Mouse (Mus musculus): ENCODE results near the gene Nog. TPM values are rescaled to one million over a fixed set of nuclear protein-coding genes. Genes with fewer than 3 reads are reported as not detected.

Gene Nog
- 6.3 and 6.5 TPM in 2 replicates for polyA plus RNA-seq (2015; fragmentation: Nextera tagmentation; extraction: Ambion mirVana)

- Histone ChIP-seq H3K27ac (peak within 1 kb of the TSS; percentile 92), H3K27me3 (peaks cover 10% of the 10 kb centered on the region), H3K9ac (peak within 1 kb of the TSS; percentile 83), H3K4me2 (peak within 1 kb of the TSS; percentile 91), H3K9me3 (peaks cover 5% of the 10 kb centered on the region), H3K4me3 (peak within 1 kb of the TSS; percentile 73), H3K4me1 (peaks cover 30% of the 10 kb centered on the region), H3K36me3 (no peaks in the 10 kb centered on the region)
- WGBS = under 1% methylated on average over 91 of the region's 97 CpGs
- no peak; the same call in 1 of the 2 replicates for ATAC-seq (ENCODE audit: insufficient number of reproducible peaks, insufficient read depth, low FRiP score, low TSS enrichment, low read depth)
These were observed at the start of gene Nog for GRCm38 (mm10) chr11:89302056-89302815. Gene Nog (minus strand): TSS chr11:89302332.

DNA sequence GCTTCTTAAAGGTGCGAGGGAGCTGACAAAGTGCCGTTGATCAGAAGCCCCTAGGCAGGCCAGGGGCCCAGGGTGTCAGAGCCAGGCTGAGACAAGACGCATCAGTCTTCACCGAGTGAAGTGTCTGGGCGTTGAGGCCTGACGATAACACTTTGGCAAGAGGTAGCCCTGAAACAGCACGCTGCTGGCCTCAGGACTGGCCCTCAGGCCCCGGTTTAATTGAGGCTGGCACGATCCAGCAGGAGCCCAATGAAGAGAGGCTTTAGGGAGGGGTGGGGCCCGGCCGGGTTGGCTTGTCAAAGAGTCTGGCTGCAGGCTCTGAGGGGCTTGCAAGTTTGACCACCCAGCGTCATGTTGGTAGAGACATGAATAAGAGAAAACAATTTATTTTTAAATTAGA is 38.1 kb upstream of the Nog start:
- Histone ChIP-seq H3K27ac (peak overlapping the region; percentile 33; the same call in 1 of the 2 replicates), H3K27me3 (no peaks in the 10 kb centered on the region), H3K4me3 (no peak overlapping the region), H3K4me1 (peaks cover 8% of the 10 kb centered on the region), H3K4me2 (no peak overlapping the region), H3K9ac (no peak overlapping the region), H3K9me3 (no peaks in the 10 kb centered on the region), H3K36me3 (no peaks in the 10 kb centered on the region)
- no peak for ATAC-seq (ENCODE audit: insufficient number of reproducible peaks, insufficient read depth, low FRiP score, low TSS enrichment, low read depth)
- 32% methylated on average over 12 of the region's 12 CpGs for WGBS

DNA sequence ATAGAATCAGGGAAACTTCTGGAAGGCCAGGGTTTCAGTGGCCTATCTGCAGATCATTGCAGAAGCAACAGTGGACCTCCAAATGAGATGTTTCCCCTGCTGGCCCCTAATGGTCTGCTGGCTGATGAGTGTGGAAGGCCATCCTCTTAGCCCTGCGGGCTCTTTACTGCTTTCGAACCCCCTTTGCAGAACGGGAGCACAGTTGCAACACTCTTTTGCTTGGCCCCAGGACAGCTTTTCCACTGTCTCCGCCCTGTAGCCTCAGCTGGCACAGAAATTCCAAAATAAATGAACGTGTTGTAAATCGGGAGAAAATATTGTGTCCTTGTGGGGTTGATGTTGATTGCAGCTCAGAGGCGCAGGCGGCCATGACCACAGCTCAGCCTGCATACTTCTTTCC is 37.7 kb upstream of the Nog start:
- Histone ChIP-seq H3K9me3 (no peaks in the 10 kb centered on the region), H3K4me3 (no peak overlapping the region), H3K9ac (no peak overlapping the region), H3K4me2 (no peak overlapping the region), H3K4me1 (peaks cover 8% of the 10 kb centered on the region), H3K36me3 (no peaks in the 10 kb centered on the region), H3K27me3 (no peaks in the 10 kb centered on the region), H3K27ac (no peak overlapping the region; the same call in 1 of the 2 replicates)
- ATAC-seq (ENCODE audit: insufficient number of reproducible peaks, insufficient read depth, low FRiP score, low TSS enrichment, low read depth) = no peak
- WGBS = 63% methylated on average over 8 of the region's 8 CpGs

- no peak overlapping the region for H3K4me3 ChIP-seq
- peaks cover 8% of the 10 kb centered on the region for H3K4me1 ChIP-seq
- no peak overlapping the region for H3K27ac ChIP-seq
- H3K9ac ChIP-seq = no peak overlapping the region
- H3K36me3 ChIP-seq = no peaks in the 10 kb centered on the region
- no peak for ATAC-seq (ENCODE audit: insufficient number of reproducible peaks, insufficient read depth, low FRiP score, low TSS enrichment, low read depth)
- no peaks in the 10 kb centered on the region for H3K9me3 ChIP-seq
- no peak overlapping the region for H3K4me2 ChIP-seq
- H3K27me3 ChIP-seq = no peaks in the 10 kb centered on the region
These were observed 35.8 kb upstream of the Nog start for GRCm38 (mm10) chr11:89337910-89338309.

GRCm38 (mm10) chr11:89327089-89327881 is 25.2 kb upstream of the Nog start:
- WGBS = 23% methylated on average over 11 of the region's 11 CpGs
- no peaks in the 10 kb centered on the region for H3K27me3 ChIP-seq
- ATAC-seq (ENCODE audit: insufficient number of reproducible peaks, insufficient read depth, low FRiP score, low TSS enrichment, low read depth) = no peak

DNA sequence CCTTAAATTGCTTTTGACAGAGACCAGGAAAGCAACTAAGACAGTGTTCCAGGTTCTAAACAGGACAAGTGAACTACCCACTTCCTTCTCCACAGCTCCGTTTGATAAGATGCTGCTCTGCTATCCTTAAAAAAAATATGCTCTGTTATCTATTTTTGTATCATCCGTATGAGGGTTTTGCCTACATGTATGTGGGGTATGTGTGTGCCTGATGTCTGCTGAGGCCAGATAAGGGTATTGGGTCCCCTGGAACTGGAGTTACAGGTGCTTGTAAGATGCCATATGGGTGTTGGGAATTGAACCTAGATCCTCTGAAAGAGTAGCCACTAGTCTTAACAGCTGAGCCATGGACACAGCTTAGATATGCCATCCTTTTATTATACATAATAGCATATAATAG is 19.6 kb upstream of the Nog start:
- Histone ChIP-seq H3K4me3 (no peak overlapping the region), H3K9ac (no peak overlapping the region), H3K27ac (no peak overlapping the region), H3K4me2 (no peak overlapping the region), H3K27me3 (no peaks in the 10 kb centered on the region), H3K9me3 (no peaks in the 10 kb centered on the region), H3K36me3 (no peaks in the 10 kb centered on the region), H3K4me1 (peaks cover 31% of the 10 kb centered on the region)
- 91% methylated on average over 2 of the region's 2 CpGs for WGBS
- no peak for ATAC-seq (ENCODE audit: insufficient number of reproducible peaks, insufficient read depth, low FRiP score, low TSS enrichment, low read depth)

More at GRCm38 (mm10) chr11:89327089-89327881, 25.2 kb upstream of the Nog start:
- H3K9me3 ChIP-seq = no peaks in the 10 kb centered on the region
- peak overlapping the region; percentile 16; the same call in 1 of the 2 replicates for H3K4me2 ChIP-seq
- H3K4me1 ChIP-seq = peaks cover 22% of the 10 kb centered on the region
- no peaks in the 10 kb centered on the region for H3K36me3 ChIP-seq
- H3K4me3 ChIP-seq = no peak overlapping the region
- H3K9ac ChIP-seq = no peak overlapping the region
- H3K27ac ChIP-seq = no peak overlapping the region

GRCm38 (mm10) chr11:89319675-89320074 is 17.5 kb upstream of the Nog start:
- H3K4me3 ChIP-seq = no peak overlapping the region
- no peak overlapping the region for H3K4me2 ChIP-seq
- H3K9me3 ChIP-seq = no peaks in the 10 kb centered on the region
- H3K27me3 ChIP-seq = no peaks in the 10 kb centered on the region
- no peak overlapping the region for H3K9ac ChIP-seq
- 62% methylated on average over 6 of the region's 6 CpGs for WGBS
- peaks cover 21% of the 10 kb centered on the region for H3K4me1 ChIP-seq
- H3K27ac ChIP-seq = no peak overlapping the region
- ATAC-seq (ENCODE audit: insufficient number of reproducible peaks, insufficient read depth, low FRiP score, low TSS enrichment, low read depth) = no peak
- H3K36me3 ChIP-seq = no peaks in the 10 kb centered on the region

DNA sequence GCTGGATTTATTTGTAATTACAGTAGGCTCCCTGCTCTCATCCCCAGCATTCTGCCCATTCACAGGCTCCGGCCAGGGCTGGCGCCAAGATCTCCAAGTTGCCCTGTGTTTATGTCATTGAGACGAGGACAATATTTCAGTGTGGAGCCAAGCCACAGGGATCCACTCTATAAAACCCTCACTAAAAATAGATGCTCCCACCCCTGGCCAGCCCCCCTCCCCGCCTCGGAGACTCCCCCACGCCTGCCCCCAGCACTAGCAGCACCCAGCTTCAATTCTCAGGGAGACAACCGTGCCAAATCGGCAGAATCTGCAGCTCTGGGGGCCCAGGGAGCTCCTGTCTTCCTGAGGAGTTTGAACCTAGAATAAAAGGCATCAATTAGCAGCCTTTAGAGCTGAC is 16.2 kb upstream of the Nog start:
- Histone ChIP-seq H3K9ac (0 out of 2 replicates have a peak overlapping the region, but pooled peaks have one; percentile 27), H3K4me3 (no peak overlapping the region), H3K9me3 (no peaks in the 10 kb centered on the region), H3K27ac (no peak overlapping the region), H3K4me2 (peak overlapping the region; percentile 36), H3K36me3 (no peaks in the 10 kb centered on the region), H3K27me3 (no peaks in the 10 kb centered on the region), H3K4me1 (peaks cover 21% of the 10 kb centered on the region)
- no peak for ATAC-seq (ENCODE audit: insufficient number of reproducible peaks, insufficient read depth, low FRiP score, low TSS enrichment, low read depth)
- WGBS = 9% methylated on average over 8 of the region's 8 CpGs

DNA sequence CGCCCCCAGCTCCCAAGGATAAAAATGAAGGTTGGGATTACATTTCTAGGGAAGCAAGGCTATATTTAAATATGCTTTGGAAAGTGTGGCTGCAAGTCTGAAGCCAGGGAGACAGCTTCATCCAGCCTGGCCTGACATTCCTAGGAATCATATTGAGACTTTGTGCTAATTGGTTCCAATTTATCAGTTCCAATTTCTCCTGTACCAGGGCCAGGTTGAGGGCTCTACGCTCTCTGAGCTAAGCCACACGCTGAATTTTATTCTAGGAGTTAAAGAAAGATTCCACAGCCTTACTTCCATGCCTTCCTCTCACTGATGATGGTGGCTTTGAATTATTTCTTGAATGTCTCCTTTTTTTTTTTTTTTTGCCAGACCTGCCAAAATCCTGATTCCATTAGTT is 15.6 kb upstream of the Nog start:
- 36% methylated on average over 3 of the region's 3 CpGs for WGBS
- no peak for ATAC-seq (ENCODE audit: insufficient number of reproducible peaks, insufficient read depth, low FRiP score, low TSS enrichment, low read depth)
- Histone ChIP-seq H3K27me3 (no peaks in the 10 kb centered on the region), H3K9me3 (no peaks in the 10 kb centered on the region), H3K4me2 (no peak overlapping the region), H3K36me3 (no peaks in the 10 kb centered on the region), H3K27ac (no peak overlapping the region), H3K9ac (no peak overlapping the region), H3K4me3 (no peak overlapping the region), H3K4me1 (peaks cover 26% of the 10 kb centered on the region)

- 49% methylated on average over 5 of the region's 5 CpGs for WGBS
These were observed 12.2 kb upstream of the Nog start for GRCm38 (mm10) chr11:89314374-89314773.

GRCm38 (mm10) chr11:89312378-89312777 is 10.2 kb upstream of the Nog start:
- no peak overlapping the region for H3K4me3 ChIP-seq
- no peaks in the 10 kb centered on the region for H3K27me3 ChIP-seq
- H3K9ac ChIP-seq = no peak overlapping the region
- no peaks in the 10 kb centered on the region for H3K9me3 ChIP-seq
- H3K4me1 ChIP-seq = peaks cover 18% of the 10 kb centered on the region
- H3K36me3 ChIP-seq = no peaks in the 10 kb centered on the region
- 10% methylated on average over 3 of the region's 3 CpGs for WGBS
- no peak overlapping the region for H3K4me2 ChIP-seq
- H3K27ac ChIP-seq = no peak overlapping the region
- ATAC-seq (ENCODE audit: insufficient number of reproducible peaks, insufficient read depth, low FRiP score, low TSS enrichment, low read depth) = no peak

More at GRCm38 (mm10) chr11:89314374-89314773, 12.2 kb upstream of the Nog start:
- Histone ChIP-seq H3K4me2 (no peak overlapping the region), H3K27ac (no peak overlapping the region), H3K9ac (no peak overlapping the region), H3K27me3 (no peaks in the 10 kb centered on the region), H3K4me1 (peaks cover 29% of the 10 kb centered on the region), H3K36me3 (no peaks in the 10 kb centered on the region), H3K9me3 (no peaks in the 10 kb centered on the region), H3K4me3 (no peak overlapping the region)
- no peak for ATAC-seq (ENCODE audit: insufficient number of reproducible peaks, insufficient read depth, low FRiP score, low TSS enrichment, low read depth)

- H3K27ac ChIP-seq = no peak overlapping the region
- no peak overlapping the region for H3K4me3 ChIP-seq
- H3K27me3 ChIP-seq = no peaks in the 10 kb centered on the region
- WGBS = 61% methylated on average over 11 of the region's 11 CpGs
- H3K9me3 ChIP-seq = peaks cover 5% of the 10 kb centered on the region
- no peak overlapping the region for H3K9ac ChIP-seq
- H3K4me1 ChIP-seq = peaks cover 15% of the 10 kb centered on the region
- no peak for ATAC-seq (ENCODE audit: insufficient number of reproducible peaks, insufficient read depth, low FRiP score, low TSS enrichment, low read depth)
- no peaks in the 10 kb centered on the region for H3K36me3 ChIP-seq
- no peak overlapping the region for H3K4me2 ChIP-seq
These were observed 8.1 kb upstream of the Nog start for GRCm38 (mm10) chr11:89310217-89310616.

Data from embryonic facial prominence, embryonic 13.5 days (tissue).